Mouse (Mus musculus): Measurements from ENCODE around the gene Gm13691.

DNA sequence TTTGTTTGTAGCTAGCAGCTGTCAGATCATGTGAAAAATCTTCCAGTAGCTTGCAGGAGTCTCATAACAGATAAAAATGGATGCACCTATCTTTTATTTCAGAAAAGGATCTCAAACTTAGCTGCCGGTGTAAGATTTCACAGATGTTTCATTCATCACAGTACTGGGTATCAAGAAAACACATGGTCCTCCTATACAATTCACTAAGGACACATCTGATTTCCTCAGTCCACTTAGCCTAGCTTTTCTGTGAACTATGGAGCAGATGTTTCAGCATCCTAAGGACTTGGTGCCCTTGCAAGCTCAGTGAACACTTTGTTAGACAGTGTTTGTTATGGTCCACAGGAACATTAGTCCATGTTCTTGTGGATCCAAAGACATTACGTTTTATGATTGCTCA, 33.0 kb downstream of the Gm13691 start:
- TF ChIP-seq TBP (conservative IDR thresholded peaks at IDR 0.05; ENCODE audit: low read depth, low read length): no peak
- TF ChIP-seq TCF12 (IDR thresholded peaks at IDR 0.05; ENCODE audit: low read depth, low read length): no peak
- TF ChIP-seq POLR2AphosphoS2 (IDR thresholded peaks at IDR 0.05; ENCODE audit: low read depth, low read length): no peak
- TF ChIP-seq MEF2A (IDR thresholded peaks at IDR 0.05; ENCODE audit: borderline replicate concordance, low read depth, low read length): no peak
- TF ChIP-seq MAFK (IDR thresholded peaks at IDR 0.05; ENCODE audit: insufficient replicate concordance, low read length): no peak
- TF ChIP-seq CTCF (conservative IDR thresholded peaks at IDR 0.05 in 1 of 2, IDR thresholded peaks at IDR 0.05 in 1 of 2; ENCODE audit: low read depth in 2 of 2, low read length in 2 of 2): no peak
- TF ChIP-seq POLR2A (IDR thresholded peaks at IDR 0.05; ENCODE audit: low read depth, low read length): no peak
- no peak for TF ChIP-seq E2F4 (IDR thresholded peaks at IDR 0.05; ENCODE audit: insufficient replicate concordance, low read depth, low read length)
- TF ChIP-seq EP300 (IDR thresholded peaks at IDR 0.05; ENCODE audit: low read length): no peak
- no peak for TF ChIP-seq USF1 (IDR thresholded peaks at IDR 0.05; ENCODE audit: low read depth, low read length)
- no peak for TF ChIP-seq RAD21 (IDR thresholded peaks at IDR 0.05; ENCODE audit: low read depth, low read length)
- TF ChIP-seq IRF4 (IDR thresholded peaks at IDR 0.05; ENCODE audit: low read depth, low read length): no peak
- no peak for TF ChIP-seq ELF1 (IDR thresholded peaks at IDR 0.05; ENCODE audit: low read depth, low read length)

All from CH12.LX (cell line).